Mouse (Mus musculus) cortical plate, adult 2 months (tissue): ENCODE measurements at regions not wholly inside any gene's neighbourhood (a gene's known extent, or its start where the extent isn't known, plus 50 kb on each side); places are given as distances from the start of the nearest gene placed in this dataset.

Source experiments
- H3K27ac ChIP-seq: fragments of 200-500 bp; 2 replicates; pipeline ENCODE4 v1.5.1; 2012; ENCODE audit warnings: low read length, control low read depth, inconsistent platforms; ENCODE audit not compliant: insufficient read depth
- H3K4me1 ChIP-seq: fragments of 200-500 bp; 2 replicates; pipeline ENCODE4 v1.6.1; 2011; ENCODE audit warnings: low read length; ENCODE audit not compliant: control insufficient read depth, insufficient read depth
- H3K4me3 ChIP-seq: fragments of 200-500 bp; 2 replicates; pipeline ENCODE4 v1.5.1; 2011; ENCODE audit warnings: mild to moderate bottlenecking, low read length, control low read depth; ENCODE audit not compliant: insufficient read depth
- CTCF ChIP-seq: fragments of 200-500 bp; IDR thresholded peaks from 2 replicates; pipeline ENCODE4 v1.5.1; 2011; ENCODE audit warnings: mild to moderate bottlenecking, control low read depth, low read length; ENCODE audit not compliant: insufficient read depth; ENCODE audit errors: extremely low read depth
- POLR2A ChIP-seq: fragments of 200-500 bp; IDR thresholded peaks from 2 replicates; pipeline ENCODE4 v1.6.1; 2011; ENCODE audit warnings: mild to moderate bottlenecking, low read length, control low read depth; ENCODE audit not compliant: insufficient read depth; ENCODE audit errors: extremely low read depth

DNA sequence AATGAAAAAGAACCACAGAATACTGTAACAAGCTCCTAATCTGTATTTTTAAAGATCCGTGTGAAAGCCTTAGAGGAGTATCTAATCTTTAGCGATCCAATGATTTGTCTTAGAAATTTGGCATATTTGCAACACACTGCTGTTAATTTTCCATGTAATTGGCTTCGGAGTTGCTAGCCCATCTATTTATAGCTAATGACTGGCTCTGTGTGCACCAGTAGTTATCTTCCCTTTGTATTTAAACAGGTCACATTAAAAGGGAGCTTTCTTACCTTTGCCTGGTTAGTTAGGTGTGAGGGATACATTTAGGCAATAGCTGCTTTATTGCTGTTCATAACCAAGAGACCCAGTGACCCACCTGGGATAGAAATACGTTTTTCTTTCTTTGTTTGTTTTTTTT is 256.3 kb upstream of the Mme start:
- no peak overlapping the region for H3K27ac ChIP-seq
- TF ChIP-seq POLR2A, result no peak
- TF ChIP-seq CTCF, result no peak
- H3K4me1 ChIP-seq, result no peaks in the 10 kb centered on the region
- no peak overlapping the region for H3K4me3 ChIP-seq

DNA sequence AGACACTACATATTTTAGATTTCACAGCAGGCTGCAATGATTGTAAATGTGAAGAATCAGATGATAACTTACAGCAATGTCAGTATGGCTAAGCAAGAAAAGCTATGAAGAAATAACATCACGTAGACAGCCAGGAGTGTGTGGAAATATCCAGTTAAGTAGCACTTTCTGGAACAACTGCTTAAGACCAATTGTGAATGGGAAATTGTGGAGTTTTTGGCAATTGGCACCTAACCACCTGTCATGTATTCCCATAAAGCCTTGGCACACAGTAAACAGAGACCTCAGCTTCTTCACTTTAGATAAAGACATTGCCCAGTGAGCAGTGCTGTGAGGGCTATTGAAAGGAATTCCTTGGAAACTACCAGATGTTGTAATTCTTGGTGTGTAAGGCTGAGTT is 264.4 kb upstream of the Mme start:
- Histone ChIP-seq H3K4me1 (no peaks in the 10 kb centered on the region), H3K27ac (no peak overlapping the region), H3K4me3 (no peak overlapping the region)
- TF ChIP-seq CTCF (no peak), POLR2A (no peak)

DNA sequence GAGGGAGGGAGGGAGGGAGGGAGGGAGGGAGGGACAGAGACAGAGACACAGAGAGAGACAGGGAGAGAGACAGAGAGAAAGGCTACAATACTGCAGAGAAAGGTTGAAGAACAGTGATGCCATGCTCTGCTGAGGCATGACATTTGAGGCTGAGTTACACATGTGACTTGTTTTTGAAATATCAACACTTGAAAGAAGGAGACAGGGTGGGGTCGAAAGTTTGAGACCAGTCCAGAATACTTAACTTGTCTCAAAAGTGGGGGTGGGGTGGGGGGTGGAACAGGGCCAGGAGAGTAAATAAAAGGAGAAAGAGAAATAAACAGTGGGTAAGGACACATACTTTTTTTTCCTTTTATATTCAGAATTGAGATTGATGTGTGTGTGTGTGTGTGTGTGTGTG is 278.1 kb upstream of the Mme start:
- no peak overlapping the region for H3K4me3 ChIP-seq
- H3K4me1 ChIP-seq, result no peaks in the 10 kb centered on the region
- TF ChIP-seq CTCF (no peak), POLR2A (no peak)

DNA sequence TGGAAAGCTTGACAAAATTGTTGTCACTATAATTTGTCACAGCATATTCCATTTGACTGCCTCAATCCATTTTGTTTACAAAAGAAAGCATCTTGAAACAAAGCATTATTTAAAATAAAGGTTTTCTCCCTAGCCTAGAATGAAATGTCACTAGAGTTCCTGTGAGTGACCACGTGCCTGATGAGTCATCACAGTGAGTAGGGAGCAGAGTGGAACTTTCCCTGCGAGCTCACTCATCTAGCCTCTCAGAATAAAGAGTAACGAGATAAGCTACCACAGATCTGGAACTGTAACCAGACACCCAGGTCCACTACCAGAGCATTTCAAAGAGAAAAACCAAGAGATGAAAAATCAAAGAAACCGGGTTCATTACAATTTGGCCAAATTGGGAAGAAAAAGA is 278.7 kb upstream of the Mme start:
- Histone ChIP-seq H3K4me1 (no peaks in the 10 kb centered on the region), H3K27ac (no peak overlapping the region), H3K4me3 (no peak overlapping the region)
- TF ChIP-seq POLR2A, result no peak

More for the DNA sequence above, 278.1 kb upstream of the Mme start:
- no peak overlapping the region for H3K27ac ChIP-seq

DNA sequence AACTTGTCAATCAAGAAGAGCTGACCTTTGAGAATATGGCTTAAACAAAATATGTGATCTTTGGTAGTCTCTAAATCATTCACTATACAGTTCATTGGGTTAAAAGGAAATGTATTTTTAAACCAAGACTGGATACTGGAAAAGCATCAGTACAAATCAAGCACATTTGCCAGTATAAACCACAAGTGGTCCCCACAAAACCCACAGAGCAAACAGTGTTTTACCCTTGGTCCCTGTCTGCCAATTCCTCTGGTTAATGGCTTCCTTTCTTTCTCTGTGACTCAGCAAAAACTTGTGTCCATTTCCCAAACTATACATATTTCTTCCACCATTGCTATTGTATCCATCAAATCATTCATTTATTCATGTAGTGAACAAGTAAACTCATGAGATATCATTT is 296.0 kb upstream of the Mme start:
- H3K4me3 ChIP-seq, result no peak overlapping the region
- H3K4me1 ChIP-seq, result no peaks in the 10 kb centered on the region
- no peak for TF ChIP-seq POLR2A
- TF ChIP-seq CTCF, result no peak
- no peak overlapping the region for H3K27ac ChIP-seq

DNA sequence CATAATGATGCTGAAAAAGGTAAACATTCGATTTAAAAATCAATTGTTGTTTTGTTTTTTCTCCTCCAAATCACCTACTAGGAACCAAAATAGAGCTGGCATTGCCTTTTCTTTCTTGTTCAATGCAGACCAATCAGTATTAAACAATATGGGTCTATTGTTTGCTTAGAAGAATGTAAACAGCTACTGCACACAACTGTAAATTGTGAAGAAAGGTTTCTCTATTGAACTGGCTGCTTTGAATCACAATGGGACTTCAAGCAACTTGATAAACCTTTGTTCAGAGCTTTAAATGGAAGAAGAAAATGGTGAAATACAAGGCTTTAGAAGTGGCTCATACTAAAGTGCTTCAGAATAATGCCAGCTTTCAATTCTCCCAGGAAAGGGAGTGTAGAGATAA is 302.7 kb upstream of the Mme start:
- H3K27ac ChIP-seq, result no peak overlapping the region
- no peaks in the 10 kb centered on the region for H3K4me1 ChIP-seq
- no peak for TF ChIP-seq POLR2A
- TF ChIP-seq CTCF, result no peak
- no peak overlapping the region for H3K4me3 ChIP-seq

DNA sequence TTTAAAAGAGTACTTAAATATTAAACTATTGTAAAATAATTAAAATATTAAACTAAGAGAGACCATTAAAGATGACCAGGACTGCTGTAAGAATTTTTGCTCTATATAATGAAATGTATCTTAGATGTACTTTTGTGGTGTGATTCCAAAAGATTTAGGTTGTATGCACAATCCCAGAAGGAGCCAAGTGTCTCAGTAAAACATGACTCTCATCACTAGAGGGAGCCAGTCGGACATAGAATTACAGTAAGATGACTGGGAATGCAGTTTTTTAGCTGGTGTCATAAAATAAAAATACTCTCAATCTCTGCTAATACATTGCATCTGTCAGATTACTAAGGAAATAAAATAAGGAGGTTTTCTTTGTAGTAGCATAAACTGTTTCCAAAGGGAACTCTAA is 316.9 kb upstream of the Mme start:
- H3K4me1 ChIP-seq, result no peaks in the 10 kb centered on the region
- no peak overlapping the region for H3K4me3 ChIP-seq
- no peak overlapping the region for H3K27ac ChIP-seq
- TF ChIP-seq CTCF (peak; percentile 33; the same call in 1 of the 2 replicates), POLR2A (no peak)

DNA sequence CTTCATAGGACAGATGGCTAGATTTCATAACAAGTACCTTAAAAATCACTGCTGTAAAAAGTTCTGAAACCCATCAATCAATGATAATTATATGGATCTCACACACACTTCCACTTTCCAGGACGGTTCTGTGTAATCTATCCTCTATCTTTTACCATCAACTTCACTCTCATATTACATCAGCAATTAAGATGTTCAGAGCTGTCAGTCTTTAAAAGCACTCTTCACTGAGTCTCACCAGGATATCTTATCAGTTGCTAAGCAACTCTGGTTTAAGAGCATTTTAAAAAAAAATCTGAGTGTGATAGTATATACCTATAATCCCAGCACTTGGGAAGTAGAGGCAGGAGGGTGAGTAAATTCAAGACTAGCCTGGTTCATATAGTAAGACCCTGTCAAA is 312.0 kb upstream of the Gpr149 start:
- no peak overlapping the region for H3K27ac ChIP-seq
- TF ChIP-seq POLR2A, result no peak
- no peak for TF ChIP-seq CTCF
- H3K4me3 ChIP-seq, result no peak overlapping the region
- H3K4me1 ChIP-seq, result no peaks in the 10 kb centered on the region

DNA sequence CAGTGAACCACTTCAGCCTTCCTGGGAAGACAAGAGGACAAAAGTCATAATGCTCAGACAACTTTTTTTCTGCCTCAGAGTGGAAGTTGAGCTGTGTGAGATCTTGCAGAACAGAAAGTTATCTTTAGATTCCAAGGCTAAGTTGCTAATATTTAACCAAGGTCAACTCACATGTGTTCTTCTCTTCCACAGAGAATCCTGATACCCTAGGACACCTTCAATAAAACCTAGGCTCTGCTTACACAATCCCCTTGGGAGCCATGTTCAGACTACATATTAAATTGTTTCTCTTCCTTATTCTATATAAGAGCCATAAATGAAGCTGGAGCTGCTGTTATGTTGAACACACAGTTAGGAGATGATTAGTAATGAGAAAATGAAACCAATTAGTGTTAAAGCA is 280.2 kb upstream of the Gpr149 start:
- Histone ChIP-seq H3K4me3 (no peak overlapping the region), H3K27ac (no peak overlapping the region), H3K4me1 (no peaks in the 10 kb centered on the region)
- no peak for TF ChIP-seq POLR2A
- no peak for TF ChIP-seq CTCF

DNA sequence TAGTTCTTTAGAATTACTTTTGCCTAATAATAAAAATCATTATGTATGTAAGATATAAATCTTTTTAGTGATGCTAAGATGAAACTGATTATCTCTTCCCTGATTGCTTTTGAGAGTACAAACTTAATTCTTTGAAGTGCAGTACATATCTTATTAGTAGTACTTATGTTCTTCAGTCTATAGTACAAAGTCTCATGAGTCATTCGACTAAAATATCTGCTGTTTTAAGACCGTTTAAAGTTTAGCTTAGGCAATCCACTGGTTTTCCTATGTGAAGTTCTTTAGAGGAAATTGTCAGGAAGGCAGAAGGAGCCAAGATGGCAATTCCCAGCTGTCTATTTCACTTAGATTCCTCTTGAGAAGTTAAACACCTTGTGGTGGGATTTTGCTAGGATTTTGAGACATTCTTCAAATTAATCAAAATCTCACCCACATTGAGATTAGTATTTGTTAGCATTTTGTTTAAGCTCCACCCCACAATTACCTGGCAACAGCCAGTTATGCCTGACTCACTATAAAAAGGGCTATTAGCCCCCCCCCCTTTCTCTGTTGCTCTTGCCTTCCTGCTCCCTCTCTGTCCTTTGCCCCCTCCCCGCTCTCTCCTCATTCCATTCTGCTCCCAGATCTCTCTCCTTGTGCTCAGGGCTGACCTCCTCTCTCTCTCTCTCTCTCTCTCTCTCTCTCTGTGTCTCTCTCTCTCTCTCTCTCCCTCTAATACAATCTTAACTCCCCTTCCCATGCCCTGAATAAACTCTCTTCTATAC is 277.6 kb upstream of the Gpr149 start:
- Histone ChIP-seq H3K4me3 (no peak overlapping the region), H3K4me1 (no peaks in the 10 kb centered on the region), H3K27ac (no peak overlapping the region)
- TF ChIP-seq CTCF (no peak), POLR2A (no peak)
